Mouse (Mus musculus) brain, embryonic 14.5 days (tissue): ENCODE measurements around the gene Hapln3.

Experiments used
- CTCF ChIP-seq: fragments of 200-500 bp; IDR thresholded peaks from 2 replicates; pipeline ENCODE4 v1.5.1; 2012; ENCODE audit warnings: inconsistent platforms, mild to moderate bottlenecking, moderate library complexity, borderline replicate concordance; ENCODE audit not compliant: insufficient read depth, insufficient read length; ENCODE audit errors: extremely low read depth
- POLR2A ChIP-seq: fragments of 200-500 bp; IDR thresholded peaks from 2 replicates; pipeline ENCODE4 v1.6.1; 2012; ENCODE audit warnings: mild to moderate bottlenecking, inconsistent platforms, borderline replicate concordance; ENCODE audit not compliant: poor library complexity, insufficient read depth, insufficient read length, severe bottlenecking; ENCODE audit errors: extremely low read depth

GRCm38 (mm10) chr7:79096492-79096891, 34.3 kb downstream of the Hapln3 start:
- TF ChIP-seq CTCF, result 0 out of 2 replicates have a peak, but pooled peaks have one; percentile 2
- no peak for TF ChIP-seq POLR2A
